Mouse (Mus musculus): ENCODE data around the gene Slc25a27. TPM values are rescaled to one million over a fixed set of nuclear protein-coding genes. Genes with fewer than 3 reads are reported as not detected.

Slc25a27 gene
- polyA plus RNA-seq, 1 experiment from 2014 or later = 31.8 TPM

DNA sequence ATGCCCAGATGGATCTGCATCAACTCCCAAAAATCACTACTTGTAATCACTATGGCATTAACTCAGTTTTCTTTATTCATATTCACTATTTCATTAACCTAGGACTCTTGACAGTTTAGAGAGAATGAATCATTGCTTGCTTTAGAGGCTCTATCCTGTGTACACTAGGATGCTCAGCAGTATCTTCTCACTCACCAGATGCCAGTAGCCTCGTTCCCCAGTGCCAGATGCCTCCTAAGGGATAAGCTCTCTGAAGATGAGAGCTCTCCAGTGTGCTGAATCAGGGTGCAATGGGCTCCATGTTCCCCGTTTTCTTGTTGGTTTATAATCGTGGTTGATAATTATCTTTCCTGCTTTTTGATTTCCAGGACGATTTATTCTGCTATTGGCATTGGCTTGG, 68.3 kb downstream of the Slc25a27 start:
- no peak for ATAC-seq (ENCODE audit: insufficient number of reproducible peaks, low FRiP score, low TSS enrichment, low read depth)
- H3K9me3 ChIP-seq = no peaks in the 10 kb centered on the region
- H3K9ac ChIP-seq = no peak overlapping the region
- no peak overlapping the region for H3K4me3 ChIP-seq
- H3K27me3 ChIP-seq = no peaks in the 10 kb centered on the region
- H3K36me3 ChIP-seq = no peaks in the 10 kb centered on the region
- H3K27ac ChIP-seq = no peak overlapping the region
- WGBS = 62% methylated on average over 4 of the region's 4 CpGs
- no peaks in the 10 kb centered on the region for H3K4me1 ChIP-seq
- no peak overlapping the region for H3K4me2 ChIP-seq

DNA sequence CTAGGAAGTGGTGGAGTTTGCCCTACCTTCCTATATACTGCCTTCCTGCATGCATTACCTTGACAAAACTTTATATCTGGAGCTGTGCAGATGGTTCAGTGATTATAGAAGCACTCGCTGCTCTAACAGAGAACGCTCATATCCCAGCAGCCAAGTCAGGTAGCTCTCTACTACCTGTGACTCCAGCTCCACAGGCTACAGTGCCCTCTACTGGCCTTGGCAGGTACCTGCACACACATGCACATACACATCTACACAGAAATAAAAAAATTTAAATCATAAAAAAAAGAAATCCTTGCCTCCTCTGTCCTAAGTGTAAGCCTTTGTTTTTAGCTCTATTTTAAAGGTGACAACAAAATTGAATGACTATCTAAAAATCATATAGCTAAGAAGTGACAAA, 69.3 kb downstream of the Slc25a27 start:
- WGBS = 95% methylated on average over 2 of the region's 2 CpGs

GRCm38 (mm10) chr17:43592296-43593291, 74.4 kb downstream of the Slc25a27 start:
- WGBS = 85% methylated on average over 21 of the region's 21 CpGs
- H3K36me3 ChIP-seq = no peaks in the 10 kb centered on the region
- no peak overlapping the region for H3K9ac ChIP-seq
- H3K4me3 ChIP-seq = no peak overlapping the region
- no peaks in the 10 kb centered on the region for H3K4me1 ChIP-seq
- H3K27ac ChIP-seq = no peak overlapping the region
- H3K27me3 ChIP-seq = no peaks in the 10 kb centered on the region
- H3K4me2 ChIP-seq = no peak overlapping the region
- H3K9me3 ChIP-seq = no peaks in the 10 kb centered on the region
- no peak for ATAC-seq (ENCODE audit: insufficient number of reproducible peaks, low FRiP score, low TSS enrichment, low read depth)

More for the DNA sequence above, 69.3 kb downstream of the Slc25a27 start:
- Histone ChIP-seq H3K4me3 (no peak overlapping the region), H3K27me3 (no peaks in the 10 kb centered on the region), H3K9me3 (no peaks in the 10 kb centered on the region), H3K27ac (no peak overlapping the region), H3K4me1 (no peaks in the 10 kb centered on the region), H3K4me2 (no peak overlapping the region), H3K36me3 (no peaks in the 10 kb centered on the region), H3K9ac (no peak overlapping the region)
- ATAC-seq (ENCODE audit: insufficient number of reproducible peaks, low FRiP score, low TSS enrichment, low read depth) = no peak

Other genes starting within 250 kb of the Slc25a27 start
- gene Mep1a, start 164.4 kb downstream of the Slc25a27 start, polyA plus RNA-seq (2015; fragmentation: Nextera tagmentation; extraction: Ambion mirVana) = 0.08 and 0.15 TPM in 2 replicates
- 0.14 and 0.18 TPM in 2 replicates for gene Ankrd66, start 123.6 kb downstream of the Slc25a27 start, polyA plus RNA-seq (2015; fragmentation: Nextera tagmentation; extraction: Ambion mirVana)
- 12.3 and 16.0 TPM in 2 replicates for gene Pla2g7, start 99.1 kb downstream of the Slc25a27 start, polyA plus RNA-seq (2015; fragmentation: Nextera tagmentation; extraction: Ambion mirVana)
- 0.14 TPM in 1 of 2 replicates, not detected in the other for gene Tdrd6, start 36.9 kb downstream of the Slc25a27 start, polyA plus RNA-seq (2015; fragmentation: Nextera tagmentation; extraction: Ambion mirVana)
- gene Cyp39a1, start 211 bp upstream of the Slc25a27 start, polyA plus RNA-seq (2015; fragmentation: Nextera tagmentation; extraction: Ambion mirVana) = 23.9 and 27.0 TPM in 2 replicates
- 5.0 and 5.9 TPM in 2 replicates for gene Rcan2, start 134.1 kb upstream of the Slc25a27 start, polyA plus RNA-seq (2015; fragmentation: Nextera tagmentation; extraction: Ambion mirVana)